In genomic region chrX:48513824-48514223, GRCm38 (mm10) we compare ENCODE assay signal across 8 mouse cellular contexts. TPM values are rescaled to one million over a fixed set of nuclear protein-coding genes. Genes with fewer than 3 reads are reported as not detected.
A peak's percentile ranks its signal among the peaks of the same experiment; 100 is the strongest.
DNase-seq lines count a peak whose midpoint lies in the region; ATAC-seq lines count a peak whose summit lies in the region.

No protein-coding gene starts in this region.

- H3K27ac ChIP-seq in neural tube, embryonic 11.5 days (ENCODE audit: low read depth, low read length), result no peak overlapping the region
- no peak overlapping the region for H3K27ac ChIP-seq in midbrain, embryonic 15.5 days

- no peaks in the 10 kb centered on the region for H3K4me1 ChIP-seq in neural tube, embryonic 11.5 days (ENCODE audit: control insufficient read depth, insufficient read depth, low read length)
- H3K4me1 ChIP-seq in midbrain, embryonic 15.5 days, result peaks cover 7% of the 10 kb centered on the region

- DNase-seq in neural tube, embryonic 11.5 days (ENCODE audit: low spot score), result no peak
- no peak for DNase-seq in neural tube, embryonic 10.5 days (ENCODE audit: extremely low spot score, low spot score)
- DNase-seq in c-Kit-positive CD71-positive TER-119-positive erythroid progenitor cells, embryonic 14.5 days (ENCODE audit: low spot score), result peak; percentile 44
- no peak for DNase-seq in ovary, postnatal 10 days (ENCODE audit: low spot score)
- DNase-seq in gastrocnemius, postnatal 25 days, result no peak
- DNase-seq in layer of hippocampus, adult 18-20 months (ENCODE audit: low spot score in 2 of 2), result no peak

- H3K4me2 ChIP-seq in neural tube, embryonic 11.5 days (ENCODE audit: low read depth), result peak overlapping the region; percentile 37
- H3K4me2 ChIP-seq in midbrain, embryonic 15.5 days, result peak overlapping the region; percentile 58

- H3K9me3 ChIP-seq in neural tube, embryonic 11.5 days (ENCODE audit: control insufficient read depth, low read length), result no peaks in the 10 kb centered on the region
- no peaks in the 10 kb centered on the region for H3K9me3 ChIP-seq in midbrain, embryonic 15.5 days

- 16% methylated on average over 13 of the region's 13 CpGs for WGBS in neural tube, embryonic 11.5 days
- WGBS in midbrain, embryonic 15.5 days, result 21% methylated on average over 13 of the region's 13 CpGs

- peak overlapping the region; percentile 48 for H3K4me3 ChIP-seq in neural tube, embryonic 11.5 days (ENCODE audit: low read depth, low read length)
- peak overlapping the region; percentile 55 for H3K4me3 ChIP-seq in midbrain, embryonic 15.5 days

- no peak for ATAC-seq in neural tube, embryonic 11.5 days (ENCODE audit: insufficient read depth, low FRiP score, low TSS enrichment)
- ATAC-seq in inflammation-experienced regulatory T-cells, adult 6 months, result peak; percentile 21
- no peak for ATAC-seq in midbrain, embryonic 15.5 days (replicated peaks)

- H3K9ac ChIP-seq in neural tube, embryonic 11.5 days (ENCODE audit: low read length), result peak overlapping the region; percentile 46
- no peak overlapping the region for H3K9ac ChIP-seq in midbrain, embryonic 15.5 days

- no peaks in the 10 kb centered on the region for H3K36me3 ChIP-seq in neural tube, embryonic 11.5 days (ENCODE audit: control insufficient read depth, insufficient read depth, low read length)
- no peaks in the 10 kb centered on the region for H3K36me3 ChIP-seq in midbrain, embryonic 15.5 days (replicated peaks)

- no peaks in the 10 kb centered on the region for H3K27me3 ChIP-seq in neural tube, embryonic 11.5 days (ENCODE audit: control insufficient read depth, insufficient read depth, low read length)
- H3K27me3 ChIP-seq in midbrain, embryonic 15.5 days (replicated peaks), result no peaks in the 10 kb centered on the region

RNA-seq across cellular contexts. Expression of gene Aifm1, which starts 0.5 kb away (rescaled TPM):
- 72.3 and 83.0 TPM in 2 replicates for polyA plus RNA-seq in neural tube, embryonic 11.5 days (2014; fragmentation: Nextera tagmentation; extraction: Ambion mirVana)
- polyA plus RNA-seq in inflammation-experienced regulatory T-cells, adult 6 months (2017; shearing (Covaris generic)), result 10 to 100 TPM; 28.1 to 40.4 (median 33.4) TPM
- 36.1 and 38.9 TPM in 2 replicates for polyA plus RNA-seq in midbrain, embryonic 15.5 days (2015; fragmentation: Nextera tagmentation; extraction: Ambion mirVana)
- 10 to 100 TPM; 44.3 to 49.7 TPM for total RNA-seq in gastrocnemius, postnatal 25 days (2021)
- total RNA-seq in layer of hippocampus, adult 18-20 months (2021), result 10 to 100 TPM; 22.7 to 28.3 TPM

RNA-seq across cellular contexts. Expression of gene Rab33a, which starts 5.3 kb away (rescaled TPM):
- 24.3 and 29.9 TPM in 2 replicates for polyA plus RNA-seq in neural tube, embryonic 11.5 days (2014; fragmentation: Nextera tagmentation; extraction: Ambion mirVana)
- polyA plus RNA-seq in inflammation-experienced regulatory T-cells, adult 6 months (2017; shearing (Covaris generic)), result 1 to 10 TPM in 1 of 3 experiments, under 1 TPM in 2; 0.52 to 1.6 (median 0.68) TPM
- polyA plus RNA-seq in midbrain, embryonic 15.5 days (2015; fragmentation: Nextera tagmentation; extraction: Ambion mirVana), result 94.9 and 98.1 TPM in 2 replicates
- 1 to 10 TPM in 1 of 2 experiments, not detected in 1; 1.2 TPM for total RNA-seq in gastrocnemius, postnatal 25 days (2021)
- 10 to 100 TPM; 18.3 to 21.5 TPM for total RNA-seq in layer of hippocampus, adult 18-20 months (2021)

RNA-seq across cellular contexts. Expression of gene Elf4, which starts 50.9 kb away (rescaled TPM):
- 1.9 and 2.3 TPM in 2 replicates for polyA plus RNA-seq in neural tube, embryonic 11.5 days (2014; fragmentation: Nextera tagmentation; extraction: Ambion mirVana)
- polyA plus RNA-seq in inflammation-experienced regulatory T-cells, adult 6 months (2017; shearing (Covaris generic)), result 10 to 100 TPM; 26.8 to 32.6 (median 28.2) TPM
- 0.50 and 0.80 TPM in 2 replicates for polyA plus RNA-seq in midbrain, embryonic 15.5 days (2015; fragmentation: Nextera tagmentation; extraction: Ambion mirVana)
- total RNA-seq in gastrocnemius, postnatal 25 days (2021), result 1 to 10 TPM; 2.1 to 2.5 TPM
- total RNA-seq in layer of hippocampus, adult 18-20 months (2021), result under 1 TPM; 0.89 to 0.99 TPM
